In the genomic region with DNA sequence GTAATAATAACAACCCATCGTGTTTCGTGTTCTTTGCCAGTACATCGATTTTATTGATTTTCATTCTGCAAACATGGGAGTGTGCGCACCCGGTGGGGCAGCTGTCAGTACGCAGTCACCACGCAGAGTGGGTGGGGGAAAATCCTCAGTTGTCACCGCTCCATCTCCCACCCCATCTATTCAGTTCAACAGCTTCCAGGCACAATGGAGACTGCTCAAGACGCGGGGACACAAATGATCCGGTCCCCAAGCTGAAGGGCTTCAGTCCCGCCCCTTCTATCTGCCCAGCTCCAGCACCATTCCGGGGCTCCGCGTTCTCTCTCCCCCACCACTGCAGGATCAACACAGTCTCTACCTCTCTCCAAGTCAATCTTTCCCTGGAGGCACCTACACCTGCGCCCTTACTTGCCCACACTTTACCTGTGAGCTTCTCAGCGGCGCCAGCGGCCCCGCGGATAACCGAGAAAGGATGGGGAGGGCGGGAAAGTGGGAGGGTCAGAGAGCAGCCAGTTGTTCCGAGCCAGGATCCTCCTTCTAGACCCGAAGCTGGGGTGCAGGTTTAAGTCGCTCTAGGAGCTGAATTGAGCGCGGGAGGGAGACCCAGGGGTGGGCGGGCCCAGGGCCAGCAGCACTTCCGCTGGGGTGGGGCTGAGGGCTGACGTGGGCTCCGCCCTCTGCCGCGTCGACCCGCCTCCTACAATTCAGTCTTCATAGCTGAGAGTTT, we compare ENCODE assay signal across 8 mouse cellular contexts. TPM values are rescaled to one million over a fixed set of nuclear protein-coding genes. Genes with fewer than 3 reads are reported as not detected.
DNase-seq lines count a peak whose midpoint lies in the region; TF ChIP-seq lines count a peak whose summit lies in the region.

No protein-coding gene starts in this region.

- intact Hi-C loops in heart, postnatal 10 days (cut with DNase I): no loop called here

- DNase-seq in spleen, adult 2 months (ENCODE audit: low read depth in 1 of 2, low spot score in 2 of 2): peak in 1 of 2 experiments; percentile 44
- no peak for DNase-seq in spleen, postnatal 14 days (ENCODE audit: low spot score in 2 of 2)
- peak; percentile 63 for DNase-seq in fibroblast of lung, adult 2 months (ENCODE audit: low read depth)
- peak; percentile 39 to 58 for DNase-seq in heart, postnatal 10 days
- DNase-seq in kidney, postnatal 25 days: peak; percentile 90 to 94
- DNase-seq in retina, postnatal 1 day: peak; percentile 60
- DNase-seq in cerebellum, adult 18-20 months: no peak

- H3K36me3 ChIP-seq in spleen, adult 2 months (ENCODE audit: control insufficient read depth, insufficient read depth, low read length): no peaks in the 10 kb centered on the region
- no peaks in the 10 kb centered on the region for H3K36me3 ChIP-seq in macrophage (ENCODE audit: inconsistent target)

- H3K4me1 ChIP-seq in spleen, adult 2 months (ENCODE audit: control insufficient read depth, insufficient read depth, insufficient read length): no peaks in the 10 kb centered on the region; the same call in 1 of the 2 replicates

- peak overlapping the region; percentile 57 for H3K4me3 ChIP-seq in spleen, adult 2 months (ENCODE audit: extremely low read depth, insufficient read depth, insufficient read length)
- H3K4me3 ChIP-seq in macrophage (ENCODE audit: inconsistent target): peak overlapping the region; percentile 62

- no peaks in the 10 kb centered on the region for H3K79me2 ChIP-seq in macrophage (ENCODE audit: inconsistent target)

- no peak for TF ChIP-seq POLR2A in spleen, adult 2 months (IDR thresholded peaks at IDR 0.05; ENCODE audit: low read depth, low read length)

- peaks cover 11% of the 10 kb centered on the region for H3K27me3 ChIP-seq in spleen, adult 2 months (ENCODE audit: control insufficient read depth, insufficient read depth, low read length)

- no peak for TF ChIP-seq CTCF in spleen, adult 2 months (IDR thresholded peaks at IDR 0.05; ENCODE audit: extremely low read depth, insufficient read depth, insufficient read length, insufficient replicate concordance)

- 2% methylated on average over 36 of the region's 36 CpGs for whole genome bisulfite sequencing in spleen, adult 2 months
- WGBS in macrophage (ENCODE audit: missing documents): 2% methylated on average over 36 of the region's 36 CpGs

- 0 out of 2 replicates have a peak overlapping the region, but pooled peaks have one; percentile 28 for H3K27ac ChIP-seq in spleen, adult 2 months (ENCODE audit: insufficient read depth, low read length)
- no peak overlapping the region for H3K27ac ChIP-seq in macrophage

RNA-seq across cellular contexts. Expression of a gene that starts 5.8 kb away (rescaled TPM):
- polyA plus RNA-seq in spleen, adult 2 months (2012; rRNA removed): 8.8 and 13.9 TPM in 2 replicates
- 1 to 10 TPM; 2.4 to 3.3 TPM for total RNA-seq in heart, postnatal 10 days (2021)
- total RNA-seq in macrophage (2018; cell fraction: chromatin; rRNA removed): 1 to 10 TPM in 3 of 26 experiments, under 1 TPM in 19, not detected in 4; 0.17 to 4.1 (median 0.44) TPM
- total RNA-seq in macrophage (2018; cell fraction: cytosol; rRNA removed): 1 to 10 TPM in 7 of 26 experiments, under 1 TPM in 19; 0.23 to 1.5 (median 0.92) TPM
- total RNA-seq in macrophage (2018; cell fraction: nucleus; rRNA removed): 1 to 10 TPM in 9 of 26 experiments, under 1 TPM in 15, not detected in 2; 0.19 to 2.2 (median 0.78) TPM
- 0.62 to 1.4 TPM (median 0.96 TPM) in 3 replicates for polyA plus RNA-seq in macrophage (2018)

RNA-seq across cellular contexts. Expression of a gene that starts 24.3 kb away (rescaled TPM):
- polyA plus RNA-seq in spleen, adult 2 months (2012; rRNA removed): 0.37 and 0.68 TPM in 2 replicates
- 1 to 10 TPM; 1.1 to 2.1 TPM for total RNA-seq in heart, postnatal 10 days (2021)
- 100 to 1,000 TPM; 118 to 408 (median 284) TPM for total RNA-seq in macrophage (2018; cell fraction: chromatin; rRNA removed)
- 10 to 100 TPM; 22.7 to 54.5 (median 35.5) TPM for total RNA-seq in macrophage (2018; cell fraction: cytosol; rRNA removed)
- 100 to 1,000 TPM in 24 of 26 experiments, 10 to 100 TPM in 2; 84.1 to 205 (median 139) TPM for total RNA-seq in macrophage (2018; cell fraction: nucleus; rRNA removed)
- polyA plus RNA-seq in macrophage (2018): 18.1 to 23.7 TPM (median 19.6 TPM) in 3 replicates

Comparison
In these comparisons a context has a peak if more than half of its experiments do, and no peak if none do; other contexts are left out.
1. DNase-seq: peak in fibroblast of lung, adult 2 months (single experiment), heart, postnatal 10 days (2 of 2), kidney, postnatal 25 days (2 of 2) and retina, postnatal 1 day (single experiment); none in spleen, postnatal 14 days (0 of 2) and cerebellum, adult 18-20 months (0 of 2).
2. RNA of a gene that starts 24.3 kb away (polyA plus RNA-seq): 18.1 to 23.7 TPM in macrophage; 0.37 to 0.68 TPM in spleen, adult 2 months; every median in the first group is over 10 times any median in the second.